Mouse (Mus musculus) CH12.LX (cell line): ENCODE results near the gene Ankrd27. TPM values are rescaled to one million over a fixed set of nuclear protein-coding genes. Genes with fewer than 3 reads are reported as not detected.
"Not testable (repeated sequence)": the region's sequence is repeated elsewhere in the genome, so short reads cannot be mapped to it uniquely, and the experiment has no call there.

Experiments
- DNase-seq: peaks from one replicate; pipeline ENCODE4 v3.0.0-alpha.2; 2013; ENCODE audit errors: extremely low read depth
- H3K27ac ChIP-seq: 2 replicates; pipeline ENCODE4 v1.5.1; 2012; ENCODE audit warnings: low read depth, mild to moderate bottlenecking, control low read depth, moderate library complexity; ENCODE audit not compliant: insufficient read depth
- H3K27me3 ChIP-seq: replicated peaks from 2 replicates; pipeline ENCODE3; 2012; ENCODE audit warnings: inconsistent platforms
- H3K36me3 ChIP-seq, 2 experiments: replicated peaks in 1 of 2; 2 replicates each; pipeline versions ENCODE3 to v1.6.1; 2012; ENCODE audit warnings: inconsistent platforms in 1 of 2, low read length in 1 of 2, mild to moderate bottlenecking in 1 of 2, mixed read lengths in 1 of 2, moderate library complexity in 1 of 2; ENCODE audit not compliant: control insufficient read depth in 1 of 2, insufficient read depth in 1 of 2
- H3K4me1 ChIP-seq, 2 experiments: 2 replicates each; pipeline ENCODE4 v1.6.1; 2012; ENCODE audit warnings: inconsistent platforms in 1 of 2, moderate library complexity in 1 of 2; ENCODE audit not compliant: insufficient read depth in 2 of 2, control insufficient read depth in 1 of 2
- H3K4me2 ChIP-seq: 2 replicates; pipeline ENCODE4 v1.6.1; 2012; ENCODE audit warnings: low read depth, mild to moderate bottlenecking, control low read depth; ENCODE audit not compliant: poor library complexity, insufficient read depth, severe bottlenecking
- H3K4me3 ChIP-seq, 3 experiments: fragments of 150-350 bp in 1 of 3; sonication (generic) in 1 of 3; replicated peaks in 1 of 3; 2 replicates each; pipeline versions ENCODE3 to v1.5.1; 2011 to 2012; ENCODE audit warnings: low read depth in 2 of 3, low read length in 2 of 3, mild to moderate bottlenecking in 2 of 3, moderate library complexity in 2 of 3, control low read depth in 1 of 3, improper control_type of control experiment in 1 of 3, inconsistent platforms in 1 of 3, mixed read lengths in 1 of 3; ENCODE audit not compliant: poor library complexity in 1 of 3
- H3K79me2 ChIP-seq: replicated peaks from 2 replicates; pipeline ENCODE4 v1.6.1; 2012; ENCODE audit warnings: mild to moderate bottlenecking, moderate library complexity; ENCODE audit not compliant: control insufficient read depth, poor library complexity, insufficient read depth, severe bottlenecking; ENCODE audit errors: extremely low read depth
- H3K9ac ChIP-seq: 2 replicates; pipeline ENCODE4 v1.6.1; 2012; ENCODE audit warnings: low read depth, mild to moderate bottlenecking, control low read depth, moderate library complexity; ENCODE audit not compliant: insufficient read depth
- H3K9me3 ChIP-seq: replicated peaks from 2 replicates; pipeline ENCODE3; 2012; ENCODE audit warnings: low read length, inconsistent platforms, mixed read lengths
- CHD1 ChIP-seq: IDR thresholded peaks from 2 replicates; pipeline ENCODE4 v1.6.1; 2012; ENCODE audit warnings: low read depth, low read length, improper control_type of control experiment, inconsistent platforms
- CTCF ChIP-seq, 2 experiments: IDR thresholded peaks in 1 of 2; conservative IDR thresholded peaks in 1 of 2; 2 replicates each; pipeline ENCODE4 v1.5.1; 2011 to 2012; ENCODE audit warnings: low read depth in 2 of 2, low read length in 2 of 2, improper control_type of control experiment in 1 of 2, inconsistent platforms in 1 of 2, mild to moderate bottlenecking in 1 of 2, moderate library complexity in 1 of 2
- MEF2A ChIP-seq: IDR thresholded peaks from 2 replicates; pipeline ENCODE4 v1.6.1; 2014; ENCODE audit warnings: low read depth, mild to moderate bottlenecking, inconsistent platforms, low read length, improper control_type of control experiment, borderline replicate concordance
- MYC ChIP-seq: IDR thresholded peaks from 2 replicates; pipeline ENCODE4 v1.6.1; 2011; ENCODE audit warnings: low read depth, mild to moderate bottlenecking, improper control_type of control experiment, low read length
- PAX5 ChIP-seq: IDR thresholded peaks from 2 replicates; pipeline ENCODE4 v1.6.1; 2012; ENCODE audit warnings: low read length, inconsistent platforms, mixed read lengths
- dilution Hi-C: fragments of 300-500 bp; cut with MboI; formaldehyde crosslinking; loops from 2 replicates; pipeline ENCODE4 v1.14.3; 2020; ENCODE audit warnings: low sequenced_read_pairs; ENCODE audit not compliant: extremely low pct_unique_long_range_greater_than_20kb, extremely low pct_ligation_motif_present
- in situ Hi-C: fragments of 300-500 bp; cut with MboI; formaldehyde crosslinking; loops from 3 replicates; pipeline ENCODE4 v1.14.3; 2019; ENCODE audit warnings: low sequenced_read_pairs, low pct_ligation_motif_present, low pct_unique_long_range_greater_than_20kb, mixed read lengths
- polyA plus RNA-seq: library from polyadenylated mRNA; unstranded; fragments of >175 nt; gene quantifications from 2 replicates; pipeline ENCODE4 v1.2.1, GENCODE M21; 2012; ENCODE audit warnings: low read depth; ENCODE audit not compliant: insufficient read length
- total RNA-seq, 2 experiments: library from RNA; depleted of rRNA; stranded (reverse); fragments of 300-350 nt in 1 of 2; fragments of >200 nt in 1 of 2; gene quantifications; 2 replicates each; pipeline ENCODE4 v1.2.3; 2012 to 2014

Ankrd27 gene
- total and polyA plus RNA-seq, 3 experiments = 38.6 to 49.1 (median 39.0) TPM

- TF ChIP-seq CTCF (conservative IDR thresholded peaks at IDR 0.05 in 1 of 2, IDR thresholded peaks at IDR 0.05 in 1 of 2; ENCODE audit: low read depth in 2 of 2, low read length in 2 of 2) (no peak), MEF2A (no peak)
- Histone ChIP-seq H3K27me3 (peaks cover 19% of the 10 kb centered on the region), H3K9me3 (no peaks in the 10 kb centered on the region), H3K36me3 (no peaks in the 10 kb centered on the region), H3K4me3 (no peak overlapping the region), H3K27ac (no peak overlapping the region), H3K9ac (no peak overlapping the region), H3K4me2 (no peak overlapping the region), H3K79me2 (no peaks in the 10 kb centered on the region), H3K4me1 (peaks cover 0 to 5% of the 10 kb centered on the region in 2 experiments; a peak in 1 of 4 replicates)
- DNase-seq = no peak
- dilution Hi-C loops (no loop called here), in situ Hi-C loops (loop anchor here (25.0 kb wide), 1 partner anchor 176 kb away; the partner anchor contains the start of genes Cep89 and Faap24)
Measured at GRCm38 (mm10) chr7:35563071-35563470, 23.0 kb upstream of the Ankrd27 start.

GRCm38 (mm10) chr7:35564067-35564865 is 21.8 kb upstream of the Ankrd27 start:
- H3K4me3 ChIP-seq = no peak overlapping the region
- peaks cover 19% of the 10 kb centered on the region for H3K27me3 ChIP-seq
- no peaks in the 10 kb centered on the region for H3K9me3 ChIP-seq
- peaks cover 0 to 5% of the 10 kb centered on the region in 2 experiments; a peak in 1 of 4 replicates for H3K4me1 ChIP-seq
- DNase-seq = no peak
- in situ Hi-C loops (loop anchor here (25.0 kb wide), 1 partner anchor 177 kb away; the partner anchor contains the start of genes Cep89 and Faap24), dilution Hi-C loops (no loop called here)
- no peak overlapping the region for H3K27ac ChIP-seq
- TF ChIP-seq MYC = no peak
- TF ChIP-seq PAX5 = no peak
- no peak for TF ChIP-seq CHD1
- TF ChIP-seq, all 38 proteins: peak for 0
- Histone ChIP-seq H3K36me3 (no peaks in the 10 kb centered on the region), H3K79me2 (no peaks in the 10 kb centered on the region), H3K9ac (no peak overlapping the region), H3K4me2 (no peak overlapping the region)

- H3K9me3 ChIP-seq, H3K79me2 ChIP-seq, H3K4me2 ChIP-seq, H3K4me1 ChIP-seq, dilution Hi-C loops, H3K36me3 ChIP-seq, H3K4me3 ChIP-seq, H3K27ac ChIP-seq, H3K9ac ChIP-seq, DNase-seq: not testable (repeated sequence)
- in situ Hi-C loops = loop anchor here (25.0 kb wide), 1 partner anchor 178 kb away; the partner anchor contains the start of genes Cep89 and Faap24
- H3K27me3 ChIP-seq = peaks cover 19% of the 10 kb centered on the region
Measured at GRCm38 (mm10) chr7:35564872-35565271, 21.2 kb upstream of the Ankrd27 start.

GRCm38 (mm10) chr7:35565965-35566364 is 20.1 kb upstream of the Ankrd27 start:
- H3K36me3 ChIP-seq, H3K4me2 ChIP-seq, dilution Hi-C loops, H3K79me2 ChIP-seq, H3K4me3 ChIP-seq, H3K27ac ChIP-seq, DNase-seq, H3K9ac ChIP-seq, H3K4me1 ChIP-seq, H3K9me3 ChIP-seq: not testable (repeated sequence)
- in situ Hi-C loops = loop anchor here (25.0 kb wide), 1 partner anchor 179 kb away; the partner anchor contains the start of genes Cep89 and Faap24
- H3K27me3 ChIP-seq = peaks cover 16% of the 10 kb centered on the region
